Mouse (Mus musculus): Measurements from ENCODE around the gene Adprh. TPM values are rescaled to one million over a fixed set of nuclear protein-coding genes. Genes with fewer than 3 reads are reported as not detected.

Gene Adprh
- polyA plus RNA-seq, 1 experiment from 2014 or later = 90.5 TPM

Other genes starting within 250 kb of the Adprh start
- gene Nr1i2, start 157.9 kb downstream of the Adprh start, polyA plus RNA-seq (2014; fragmentation: Nextera tagmentation; extraction: Ambion mirVana) = not detected in 2 replicates
- gene Maats1, start 110.6 kb downstream of the Adprh start, polyA plus RNA-seq (2014; fragmentation: Nextera tagmentation; extraction: Ambion mirVana) = 0.15 TPM in 1 of 2 replicates, not detected in the other
- 337 TPM in 2 replicates for gene Cox17, start 105.7 kb downstream of the Adprh start, polyA plus RNA-seq (2014; fragmentation: Nextera tagmentation; extraction: Ambion mirVana)
- 4.4 and 4.9 TPM in 2 replicates for gene Gm21987, start 105.7 kb downstream of the Adprh start, polyA plus RNA-seq (2014; fragmentation: Nextera tagmentation; extraction: Ambion mirVana)
- gene Popdc2, start 90.5 kb downstream of the Adprh start, polyA plus RNA-seq (2014; fragmentation: Nextera tagmentation; extraction: Ambion mirVana) = 364 and 390 TPM in 2 replicates
- 1.3 and 1.8 TPM in 2 replicates for gene Pla1a, start 19.6 kb downstream of the Adprh start, polyA plus RNA-seq (2014; fragmentation: Nextera tagmentation; extraction: Ambion mirVana)
- gene Cd80, start 2.9 kb upstream of the Adprh start, polyA plus RNA-seq (2014; fragmentation: Nextera tagmentation; extraction: Ambion mirVana) = 0.38 and 0.73 TPM in 2 replicates
- gene Timmdc1, start 70.0 kb upstream of the Adprh start, polyA plus RNA-seq (2014; fragmentation: Nextera tagmentation; extraction: Ambion mirVana) = 34.4 and 35.8 TPM in 2 replicates
- 29.1 and 30.4 TPM in 2 replicates for gene Poglut1, start 97.6 kb upstream of the Adprh start, polyA plus RNA-seq (2014; fragmentation: Nextera tagmentation; extraction: Ambion mirVana)
- gene Tmem39a, start 106.0 kb upstream of the Adprh start, polyA plus RNA-seq (2014; fragmentation: Nextera tagmentation; extraction: Ambion mirVana) = 52.7 and 63.8 TPM in 2 replicates

All from heart, embryonic 14.5 days (tissue).